Mouse (Mus musculus) liver, embryonic 14.5 days (tissue): ENCODE results near the gene Hist3h2a. TPM values are rescaled to one million over a fixed set of nuclear protein-coding genes. Genes with fewer than 3 reads are reported as not detected.
A peak's percentile ranks its signal among the peaks of the same experiment; 100 is the strongest.

Source experiments
- ATAC-seq: fragments of 200-750 bp; cut with Nextera tagmentation; 2 replicates; pipeline ENCODE4 v1.8.0; 2017; ENCODE audit warnings: moderate number of reproducible peaks, mild to moderate bottlenecking, moderate library complexity; ENCODE audit not compliant: insufficient read depth
- DNase-seq, 3 experiments: peaks; one replicate each; pipeline ENCODE4 v3.0.0-alpha.2; 2012 to 2013; ENCODE audit warnings: low read depth in 3 of 3, low spot score in 3 of 3
- H3K27ac ChIP-seq: fragments of 300-500 bp; sonication (generic); 2 replicates; pipeline ENCODE4 v1.5.1; 2014; ENCODE audit warnings: moderate library complexity, mild to moderate bottlenecking, control low read depth, inconsistent platforms
- H3K27me3 ChIP-seq: fragments of 300-500 bp; sonication (generic); 2 replicates; pipeline ENCODE4 v1.6.1; 2014; ENCODE audit warnings: mild to moderate bottlenecking, low read length, moderate library complexity; ENCODE audit not compliant: control insufficient read depth, insufficient read depth
- H3K36me3 ChIP-seq: fragments of 300-500 bp; sonication (generic); replicated peaks from 2 replicates; pipeline ENCODE4 v1.6.1; 2014; ENCODE audit warnings: low read depth; ENCODE audit not compliant: control insufficient read depth, insufficient read depth
- H3K4me1 ChIP-seq, 2 experiments: fragments of 200-500 bp in 1 of 2; fragments of 300-500 bp in 1 of 2; sonication (generic) in 1 of 2; replicated peaks; 2 replicates each; pipeline ENCODE4 v1.6.1; 2012 to 2014; ENCODE audit warnings: antibody characterized with exemption in 1 of 2, inconsistent platforms in 1 of 2, low read length in 1 of 2; ENCODE audit not compliant: control insufficient read depth in 2 of 2, insufficient read depth in 2 of 2
- H3K4me2 ChIP-seq: fragments of 300-500 bp; sonication (generic); 2 replicates; pipeline ENCODE4 v1.6.1; 2014; ENCODE audit warnings: low read depth, mild to moderate bottlenecking, control low read depth, moderate library complexity
- H3K4me3 ChIP-seq, 2 experiments: fragments of 200-500 bp in 1 of 2; fragments of 300-500 bp in 1 of 2; sonication (generic) in 1 of 2; 2 replicates each; pipeline ENCODE4 v1.5.1; 2012 to 2014; ENCODE audit warnings: low read depth in 2 of 2, low read length in 2 of 2, mild to moderate bottlenecking in 2 of 2, control low read depth in 1 of 2, inconsistent platforms in 1 of 2, moderate library complexity in 1 of 2; ENCODE audit not compliant: insufficient read depth in 1 of 2
- H3K9ac ChIP-seq: fragments of 300-500 bp; sonication (generic); replicated peaks from 2 replicates; pipeline ENCODE4 v1.6.1; 2014; ENCODE audit warnings: mild to moderate bottlenecking, control low read depth, moderate library complexity
- H3K9me3 ChIP-seq: fragments of 300-500 bp; sonication (generic); 2 replicates; pipeline ENCODE4 v1.6.1; 2016; ENCODE audit warnings: low read length, mixed read lengths; ENCODE audit not compliant: control insufficient read depth
- CTCF ChIP-seq: IDR thresholded peaks from 2 replicates; pipeline ENCODE4 v1.5.1; 2016; ENCODE audit warnings: antibody characterized with exemption, low read depth, control low read depth
- EP300 ChIP-seq: IDR thresholded peaks from 2 replicates; pipeline ENCODE4 v1.6.1; 2016; ENCODE audit warnings: antibody characterized with exemption, low read depth
- WGBS: fragments of 180-500 bp; shearing (Covaris S2); extraction: QIAGEN DNeasy Blood & Tissue Kit; methylation state at CpG from one replicate; pipeline ENCODE4 v1.1.7; 2014; ENCODE audit not compliant: insufficient replicate concordance; 5-methylcytosine and 5-hydroxymethylcytosine counted together
- polyA plus RNA-seq, 2 experiments: library from polyadenylated mRNA; depleted of rRNA in 1 of 2; stranded (reverse) in 1 of 2; unstranded in 1 of 2; fragments of >200 nt; fragmentation: Nextera tagmentation in 1 of 2; extraction: Ambion mirVana in 1 of 2; gene quantifications; 2 replicates each; pipeline versions ENCODE4 v1.2.1 to v1.2.3; 2012 to 2014

Hist3h2a gene
- polyA plus RNA-seq, 2 experiments, result 11.0 to 13.5 TPM

- no peak for DNase-seq
- no peak for ATAC-seq
- H3K4me1 ChIP-seq, result peaks cover 8 to 19% of the 10 kb centered on the region in 2 experiments
- no peak overlapping the region for H3K4me2 ChIP-seq
- no peak for TF ChIP-seq EP300
- peak; percentile 43 for TF ChIP-seq CTCF
- no peak overlapping the region for H3K9ac ChIP-seq
- H3K36me3 ChIP-seq, result no peaks in the 10 kb centered on the region
- H3K4me3 ChIP-seq, result no peak overlapping the region
- 9% methylated on average over 12 of the region's 12 CpGs for WGBS
- no peaks in the 10 kb centered on the region for H3K9me3 ChIP-seq
- H3K27me3 ChIP-seq, result no peaks in the 10 kb centered on the region; the same call in 1 of the 2 replicates
- no peak overlapping the region for H3K27ac ChIP-seq
Measured at GRCm38 (mm10) chr11:58995807-58996370, 41.4 kb downstream of the Hist3h2a start.

GRCm38 (mm10) chr11:58997541-58997940 lies 43.1 kb downstream of the Hist3h2a start:
- Histone ChIP-seq H3K9ac (no peak overlapping the region), H3K27ac (no peak overlapping the region), H3K4me3 (no peak overlapping the region), H3K4me2 (no peak overlapping the region), H3K36me3 (no peaks in the 10 kb centered on the region), H3K4me1 (peaks cover 8 to 19% of the 10 kb centered on the region in 2 experiments), H3K9me3 (no peaks in the 10 kb centered on the region), H3K27me3 (no peaks in the 10 kb centered on the region; the same call in 1 of the 2 replicates)
- 34% methylated on average over 5 of the region's 5 CpGs for WGBS
- DNase-seq, result no peak
- TF ChIP-seq CTCF, result no peak
- TF ChIP-seq EP300, result no peak
- no peak for ATAC-seq

- WGBS, result 31% methylated on average over 11 of the region's 11 CpGs
- H3K4me1 ChIP-seq, result peaks cover 3 to 5% of the 10 kb centered on the region in 2 experiments; a peak in 3 of 4 replicates
- ATAC-seq (no peak), DNase-seq (no peak)
- H3K27ac ChIP-seq, result no peak overlapping the region
- TF ChIP-seq CTCF (no peak), EP300 (no peak)
- no peak overlapping the region for H3K4me3 ChIP-seq
- no peaks in the 10 kb centered on the region for H3K36me3 ChIP-seq
- H3K27me3 ChIP-seq, result no peaks in the 10 kb centered on the region; the same call in 1 of the 2 replicates
- H3K4me2 ChIP-seq, result no peak overlapping the region
- H3K9ac ChIP-seq, result no peak overlapping the region
- no peaks in the 10 kb centered on the region for H3K9me3 ChIP-seq
Measured at GRCm38 (mm10) chr11:58999158-58999557, 44.7 kb downstream of the Hist3h2a start.

- H3K4me2 ChIP-seq, result no peak overlapping the region
- no peaks in the 10 kb centered on the region for H3K9me3 ChIP-seq
- TF ChIP-seq CTCF (no peak), EP300 (no peak)
- peaks cover 0 to 2% of the 10 kb centered on the region in 2 experiments; a peak in 2 of 4 replicates for H3K4me1 ChIP-seq
- 58% methylated on average over 6 of the region's 6 CpGs for WGBS
- DNase-seq, result no peak
- H3K9ac ChIP-seq, result no peak overlapping the region
- H3K27me3 ChIP-seq, result no peaks in the 10 kb centered on the region; the same call in 1 of the 2 replicates
- H3K36me3 ChIP-seq, result no peaks in the 10 kb centered on the region
- no peak overlapping the region for H3K27ac ChIP-seq
- no peak overlapping the region for H3K4me3 ChIP-seq
- ATAC-seq, result no peak
Measured at GRCm38 (mm10) chr11:58999830-59000229, 45.3 kb downstream of the Hist3h2a start.

GRCm38 (mm10) chr11:59000635-59001034 lies 46.1 kb downstream of the Hist3h2a start:
- TF ChIP-seq CTCF (no peak), EP300 (no peak)
- no peaks in the 10 kb centered on the region for H3K9me3 ChIP-seq
- no peak overlapping the region for H3K4me2 ChIP-seq
- no peak overlapping the region for H3K27ac ChIP-seq
- no peaks in the 10 kb centered on the region; the same call in 1 of the 2 replicates for H3K27me3 ChIP-seq
- no peaks in the 10 kb centered on the region for H3K36me3 ChIP-seq
- ATAC-seq (no peak), DNase-seq (no peak)
- H3K4me1 ChIP-seq, result no peaks in the 10 kb centered on the region
- H3K4me3 ChIP-seq, result no peak overlapping the region
- no peak overlapping the region for H3K9ac ChIP-seq
- WGBS, result 86% methylated on average over 21 of the region's 21 CpGs
